Mouse (Mus musculus): ENCODE measurements around the gene Fchsd2. TPM values are rescaled to one million over a fixed set of nuclear protein-coding genes. Genes with fewer than 3 reads are reported as not detected.

Gene Fchsd2
- polyA plus RNA-seq, 1 experiment from 2014 or later, result 14.8 TPM

DNA sequence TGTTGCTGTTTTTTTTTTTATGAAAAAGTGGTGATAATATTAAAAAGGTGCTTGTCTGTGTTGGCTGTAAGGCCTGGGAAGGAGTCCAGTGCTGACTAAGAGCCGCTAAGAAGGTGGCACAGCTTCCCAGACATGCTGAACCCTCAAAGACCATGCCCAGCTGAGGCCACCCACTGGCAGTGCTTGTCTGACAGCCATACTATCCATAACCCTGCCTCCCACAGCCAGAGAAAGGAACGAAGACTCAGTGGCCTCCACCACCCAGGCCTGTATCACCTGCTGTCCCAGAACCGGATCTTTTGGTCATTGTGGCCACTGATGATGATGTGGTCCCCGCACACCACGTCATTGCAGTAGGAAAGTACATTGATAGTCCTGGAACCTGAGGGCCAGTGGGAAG lies 198.5 kb downstream of the Fchsd2 start:
- peaks cover 21% of the 10 kb centered on the region for H3K36me3 ChIP-seq
- ATAC-seq (replicated peaks; ENCODE audit: insufficient number of reproducible peaks, insufficient read depth, low FRiP score, low read depth), result no peak
- WGBS, result 88% methylated on average over 5 of the region's 5 CpGs

DNA sequence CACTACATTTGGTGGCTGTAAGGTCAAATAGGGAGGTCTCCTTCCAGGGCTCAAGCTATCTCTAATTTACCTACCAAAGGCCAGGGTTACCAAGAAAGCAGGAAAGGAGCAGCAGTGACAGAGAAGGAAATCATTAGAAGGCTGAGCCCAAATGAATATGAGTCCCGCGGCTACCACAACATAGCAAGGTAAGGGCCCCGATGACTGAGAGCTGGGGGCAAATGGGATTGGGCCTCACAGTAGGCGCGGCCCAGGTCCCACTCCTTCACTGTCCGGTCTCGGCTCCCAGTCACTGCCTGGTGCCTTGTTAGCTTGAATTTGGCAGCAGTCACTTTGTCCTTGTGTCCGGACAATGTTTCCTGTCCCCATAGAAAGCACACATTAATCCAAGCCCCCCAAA lies 199.0 kb downstream of the Fchsd2 start:
- 85% methylated on average over 8 of the region's 8 CpGs for WGBS
- Histone ChIP-seq H3K9me3 (replicated peaks) (no peaks in the 10 kb centered on the region), H3K4me2 (no peak overlapping the region), H3K36me3 (peaks cover 21% of the 10 kb centered on the region), H3K27me3 (no peaks in the 10 kb centered on the region), H3K4me3 (no peak overlapping the region), H3K9ac (no peak overlapping the region), H3K27ac (no peak overlapping the region), H3K4me1 (replicated peaks) (peaks cover 5% of the 10 kb centered on the region)
- no peak for ATAC-seq (replicated peaks; ENCODE audit: insufficient number of reproducible peaks, insufficient read depth, low FRiP score, low read depth)

More for the DNA sequence above, 198.5 kb downstream of the Fchsd2 start:
- H3K4me1 ChIP-seq (replicated peaks), result peaks cover 1% of the 10 kb centered on the region
- no peaks in the 10 kb centered on the region for H3K9me3 ChIP-seq (replicated peaks)
- H3K27me3 ChIP-seq, result no peaks in the 10 kb centered on the region
- no peak overlapping the region for H3K4me2 ChIP-seq
- no peak overlapping the region for H3K4me3 ChIP-seq
- no peak overlapping the region for H3K9ac ChIP-seq
- no peak overlapping the region for H3K27ac ChIP-seq

DNA sequence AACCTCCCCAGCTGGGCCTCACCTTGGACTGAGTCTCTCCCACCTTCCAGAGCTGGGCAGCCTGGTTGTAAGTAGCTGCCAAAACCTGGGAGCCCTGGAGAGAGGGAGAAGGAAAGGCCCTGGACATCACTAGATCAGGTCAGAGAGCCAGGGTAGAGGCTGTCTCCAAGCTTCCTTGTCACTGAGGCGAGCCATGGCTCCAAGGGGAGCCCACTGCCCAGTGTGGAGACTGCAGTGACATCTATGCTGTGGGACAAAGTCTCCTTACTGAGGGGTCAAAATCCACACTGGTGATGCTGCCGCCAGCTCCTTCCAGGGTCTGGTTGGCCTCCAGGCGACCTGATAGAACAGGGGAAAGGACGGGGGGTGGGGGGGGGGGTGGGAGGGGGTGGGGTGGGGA lies 199.4 kb downstream of the Fchsd2 start:
- H3K9ac ChIP-seq, result no peak overlapping the region
- 82% methylated on average over 4 of the region's 4 CpGs for WGBS
- no peak for ATAC-seq (replicated peaks; ENCODE audit: insufficient number of reproducible peaks, insufficient read depth, low FRiP score, low read depth)
- no peak overlapping the region for H3K27ac ChIP-seq
- H3K36me3 ChIP-seq, result peaks cover 21% of the 10 kb centered on the region
- H3K4me2 ChIP-seq, result no peak overlapping the region
- no peak overlapping the region for H3K4me3 ChIP-seq
- H3K4me1 ChIP-seq (replicated peaks), result peaks cover 9% of the 10 kb centered on the region
- H3K9me3 ChIP-seq (replicated peaks), result no peaks in the 10 kb centered on the region
- no peaks in the 10 kb centered on the region for H3K27me3 ChIP-seq

DNA sequence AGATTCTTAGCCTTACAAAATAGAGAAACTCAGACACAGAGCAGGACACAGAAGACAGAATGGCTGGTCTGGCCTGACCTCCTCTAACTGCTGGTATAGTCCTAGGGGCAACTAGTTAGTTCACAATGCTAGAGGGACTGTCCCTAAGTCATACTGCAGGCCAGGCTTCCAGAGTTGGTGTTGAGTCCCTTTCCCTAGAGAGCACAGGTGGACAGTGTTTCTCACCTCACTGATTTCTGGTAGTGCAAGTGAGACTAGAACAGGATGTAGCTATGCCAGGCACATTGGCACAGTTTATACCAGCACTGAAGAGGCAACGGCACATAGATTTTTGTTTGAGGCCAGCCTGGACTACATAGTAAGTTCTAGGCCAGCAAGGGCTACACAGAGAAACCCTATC lies 200.0 kb downstream of the Fchsd2 start:
- Histone ChIP-seq H3K9ac (no peak overlapping the region), H3K27me3 (0 out of 2 replicates have a peak, but pooled peaks cover under 1% of the 10 kb centered on the region), H3K4me1 (replicated peaks) (peaks cover 11% of the 10 kb centered on the region), H3K4me2 (no peak overlapping the region), H3K36me3 (peaks cover 17% of the 10 kb centered on the region), H3K4me3 (no peak overlapping the region), H3K27ac (no peak overlapping the region), H3K9me3 (replicated peaks) (no peaks in the 10 kb centered on the region)
- no peak for ATAC-seq (replicated peaks; ENCODE audit: insufficient number of reproducible peaks, insufficient read depth, low FRiP score, low read depth)
- 94% methylated on average over 1 of the region's 1 CpGs for WGBS

DNA sequence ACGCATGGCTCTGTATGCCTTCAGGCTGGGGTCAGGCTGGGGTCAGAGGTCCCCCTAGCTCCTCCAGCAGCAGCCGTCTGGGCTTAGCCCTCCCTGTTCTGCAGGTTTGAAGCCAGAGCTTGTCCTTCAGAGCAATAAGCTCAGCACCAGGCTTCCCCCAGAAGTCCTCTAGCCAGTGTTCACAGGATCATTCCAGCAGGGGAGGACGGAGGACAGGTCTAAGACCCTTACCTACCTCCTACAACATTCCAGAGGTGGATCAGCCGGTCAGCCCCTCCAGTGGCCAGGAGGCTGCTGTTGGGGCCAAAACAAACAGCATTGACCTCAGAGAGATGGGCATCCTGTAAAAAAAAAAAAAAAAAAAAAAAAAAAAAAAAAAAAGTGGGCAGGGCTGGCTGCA lies 200.5 kb downstream of the Fchsd2 start:
- WGBS, result 66% methylated on average over 4 of the region's 4 CpGs
- 0 out of 2 replicates have a peak, but pooled peaks cover 3% of the 10 kb centered on the region for H3K27me3 ChIP-seq
- ATAC-seq (replicated peaks; ENCODE audit: insufficient number of reproducible peaks, insufficient read depth, low FRiP score, low read depth), result no peak
- peaks cover 11% of the 10 kb centered on the region for H3K4me1 ChIP-seq (replicated peaks)
- H3K9ac ChIP-seq, result no peak overlapping the region
- no peak overlapping the region for H3K4me3 ChIP-seq
- no peaks in the 10 kb centered on the region for H3K9me3 ChIP-seq (replicated peaks)
- peaks cover 17% of the 10 kb centered on the region for H3K36me3 ChIP-seq
- no peak overlapping the region for H3K27ac ChIP-seq
- H3K4me2 ChIP-seq, result no peak overlapping the region

DNA sequence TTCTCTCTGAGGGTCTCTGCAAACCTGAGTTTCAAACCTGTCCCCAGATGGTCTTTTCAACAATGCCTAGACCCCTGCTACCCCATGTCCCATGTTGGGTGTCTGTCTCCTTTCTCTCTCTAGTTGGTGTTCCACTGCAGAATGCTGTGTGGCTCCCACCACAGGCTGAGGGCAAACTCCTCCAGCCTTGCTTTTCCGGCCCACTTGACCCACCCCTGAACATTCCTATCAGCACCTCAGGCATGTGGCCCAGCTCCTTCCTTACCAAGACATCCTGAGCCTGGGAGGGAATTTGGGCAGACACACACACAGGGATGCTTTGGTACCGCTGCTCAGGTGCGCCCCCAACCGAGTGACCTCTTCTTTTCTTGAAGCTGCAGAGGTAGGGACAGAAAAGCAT lies 200.9 kb downstream of the Fchsd2 start:
- Histone ChIP-seq H3K27ac (no peak overlapping the region), H3K4me2 (no peak overlapping the region), H3K27me3 (0 out of 2 replicates have a peak, but pooled peaks cover 3% of the 10 kb centered on the region), H3K9ac (no peak overlapping the region), H3K9me3 (replicated peaks) (no peaks in the 10 kb centered on the region), H3K4me1 (replicated peaks) (peaks cover 11% of the 10 kb centered on the region), H3K36me3 (peaks cover 17% of the 10 kb centered on the region), H3K4me3 (no peak overlapping the region)
- 56% methylated on average over 4 of the region's 4 CpGs for WGBS
- no peak for ATAC-seq (replicated peaks; ENCODE audit: insufficient number of reproducible peaks, insufficient read depth, low FRiP score, low read depth)

DNA sequence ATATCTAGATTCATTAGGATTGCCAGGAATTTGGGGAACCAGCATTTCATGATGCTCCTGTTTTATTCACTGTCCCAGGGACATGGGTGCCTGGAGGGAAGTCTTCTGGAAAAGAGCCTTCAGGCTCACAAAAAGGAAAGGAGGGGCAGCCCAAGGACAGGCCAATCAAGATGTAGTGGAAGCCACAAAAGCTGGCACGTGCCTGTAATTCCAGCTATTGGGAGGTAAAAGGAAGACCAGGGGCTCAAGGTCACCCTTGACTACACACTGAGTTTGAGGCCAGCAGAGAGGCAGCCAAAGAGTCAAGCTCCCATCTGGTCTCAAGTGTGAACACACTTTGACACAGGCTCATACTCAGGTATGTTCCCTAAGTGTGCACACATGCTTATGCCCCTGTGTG lies 202.8 kb downstream of the Fchsd2 start:
- no peak for ATAC-seq (replicated peaks; ENCODE audit: insufficient number of reproducible peaks, insufficient read depth, low FRiP score, low read depth)
- Histone ChIP-seq H3K27me3 (0 out of 2 replicates have a peak, but pooled peaks cover 6% of the 10 kb centered on the region), H3K9ac (no peak overlapping the region), H3K36me3 (peaks cover 10% of the 10 kb centered on the region), H3K4me1 (replicated peaks) (peaks cover 19% of the 10 kb centered on the region), H3K9me3 (replicated peaks) (no peaks in the 10 kb centered on the region), H3K27ac (no peak overlapping the region), H3K4me3 (no peak overlapping the region), H3K4me2 (no peak overlapping the region)
- 56% methylated on average over 1 of the region's 1 CpGs for WGBS

DNA sequence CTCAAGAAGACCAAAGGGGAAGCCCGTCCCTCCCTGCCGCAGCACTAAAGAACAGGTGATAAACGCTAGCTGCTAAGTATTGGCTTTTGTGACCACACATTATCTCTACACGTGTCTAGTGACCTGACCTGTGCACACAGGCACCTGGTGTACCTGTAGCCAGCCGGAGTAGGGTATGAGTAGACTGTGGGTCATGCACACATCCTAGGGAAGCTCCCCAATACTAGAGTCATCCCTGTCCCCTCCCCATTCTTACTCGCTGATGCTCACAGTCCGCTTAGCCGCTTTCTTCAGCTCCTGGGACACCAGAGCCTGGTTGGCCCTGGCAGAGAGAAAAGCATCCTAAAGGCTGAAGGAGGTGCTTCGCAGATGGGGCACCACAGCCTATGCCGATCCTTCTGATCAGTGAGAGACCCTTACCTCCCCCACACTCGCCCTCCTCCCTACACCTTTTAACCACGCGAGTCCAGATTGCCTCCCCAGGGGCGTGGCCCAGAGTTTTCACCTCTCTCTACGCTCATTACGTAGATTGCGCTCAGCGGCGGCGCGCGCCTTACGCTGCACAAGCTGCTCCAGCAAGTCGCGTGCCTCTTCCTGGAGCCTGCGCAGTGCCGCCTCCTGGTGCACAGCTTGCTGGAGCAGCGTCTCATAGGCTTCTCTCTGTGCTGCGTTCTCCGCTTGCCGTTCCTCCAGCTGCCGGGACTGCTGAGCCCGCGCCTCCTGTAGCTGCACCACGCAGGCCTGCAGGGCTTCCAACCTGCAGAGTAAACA lies 203.8 kb downstream of the Fchsd2 start:
- ATAC-seq (replicated peaks; ENCODE audit: insufficient number of reproducible peaks, insufficient read depth, low FRiP score, low read depth), result peak; percentile 76
- H3K4me1 ChIP-seq (replicated peaks), result peaks cover 29% of the 10 kb centered on the region
- H3K27me3 ChIP-seq, result 0 out of 2 replicates have a peak, but pooled peaks cover 6% of the 10 kb centered on the region
- peaks cover 7% of the 10 kb centered on the region; the same call in 1 of the 2 replicates for H3K36me3 ChIP-seq
- H3K4me3 ChIP-seq, result peak overlapping the region; percentile 35
- peak overlapping the region; percentile 66 for H3K4me2 ChIP-seq
- peak overlapping the region; percentile 42 for H3K9ac ChIP-seq
- WGBS, result 12% methylated on average over 35 of the region's 35 CpGs
- H3K27ac ChIP-seq, result no peak overlapping the region
- no peaks in the 10 kb centered on the region for H3K9me3 ChIP-seq (replicated peaks)

DNA sequence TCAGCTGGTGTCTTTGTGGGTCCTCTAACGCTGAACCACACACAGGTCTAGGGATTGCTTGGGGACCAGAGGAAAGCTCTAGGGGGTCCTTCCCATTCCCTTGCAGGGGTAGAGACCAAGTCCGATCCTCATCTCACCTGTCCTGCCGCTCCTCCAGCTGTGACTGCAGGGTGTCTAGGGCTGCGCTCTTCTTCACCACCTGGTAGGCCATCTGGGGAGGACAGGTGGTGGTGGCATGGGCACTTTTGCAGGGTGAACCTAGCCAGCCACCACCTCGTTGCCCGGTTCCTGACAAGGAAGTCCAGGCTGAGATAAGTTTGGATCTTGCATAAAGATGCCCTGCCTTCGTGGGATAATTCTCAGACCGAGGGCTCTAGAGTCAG lies 204.4 kb downstream of the Fchsd2 start:
- 41% methylated on average over 8 of the region's 8 CpGs for WGBS
- H3K9ac ChIP-seq, result peak overlapping the region; percentile 42
- H3K27me3 ChIP-seq, result 0 out of 2 replicates have a peak, but pooled peaks cover 6% of the 10 kb centered on the region
- peak overlapping the region; percentile 66 for H3K4me2 ChIP-seq
- H3K4me3 ChIP-seq, result peak overlapping the region; percentile 35
- peaks cover 7% of the 10 kb centered on the region; the same call in 1 of the 2 replicates for H3K36me3 ChIP-seq
- H3K27ac ChIP-seq, result no peak overlapping the region
- ATAC-seq (replicated peaks; ENCODE audit: insufficient number of reproducible peaks, insufficient read depth, low FRiP score, low read depth), result no peak
- peaks cover 31% of the 10 kb centered on the region for H3K4me1 ChIP-seq (replicated peaks)
- H3K9me3 ChIP-seq (replicated peaks), result no peaks in the 10 kb centered on the region

DNA sequence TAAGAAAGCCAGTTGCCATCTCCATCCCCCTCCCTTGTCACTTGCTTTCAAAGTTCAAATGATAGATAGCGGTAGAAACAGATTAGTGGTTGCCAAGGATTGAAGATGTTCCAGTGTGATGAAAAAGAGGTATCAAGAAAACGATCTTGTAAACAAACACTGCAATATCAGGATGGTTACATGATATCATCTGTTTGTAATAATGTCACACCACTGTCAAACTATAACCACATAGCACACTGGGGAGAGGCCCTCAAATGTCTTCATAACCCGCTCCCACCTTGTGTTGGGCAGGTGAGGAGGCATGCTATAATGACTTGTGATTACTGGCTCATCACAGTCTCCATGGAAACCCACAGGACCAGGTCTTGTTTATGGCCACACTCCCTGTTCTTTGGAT lies 205.7 kb downstream of the Fchsd2 start:
- no peaks in the 10 kb centered on the region for H3K9me3 ChIP-seq (replicated peaks)
- no peak overlapping the region for H3K4me2 ChIP-seq
- H3K4me3 ChIP-seq, result no peak overlapping the region
- WGBS, result 86% methylated on average over 3 of the region's 3 CpGs
- peaks cover 37% of the 10 kb centered on the region for H3K4me1 ChIP-seq (replicated peaks)
- H3K27me3 ChIP-seq, result 0 out of 2 replicates have a peak, but pooled peaks cover 6% of the 10 kb centered on the region
- H3K27ac ChIP-seq, result no peak overlapping the region
- no peak for ATAC-seq (replicated peaks; ENCODE audit: insufficient number of reproducible peaks, insufficient read depth, low FRiP score, low read depth)
- peaks cover 4% of the 10 kb centered on the region; the same call in 1 of the 2 replicates for H3K36me3 ChIP-seq
- no peak overlapping the region for H3K9ac ChIP-seq

DNA sequence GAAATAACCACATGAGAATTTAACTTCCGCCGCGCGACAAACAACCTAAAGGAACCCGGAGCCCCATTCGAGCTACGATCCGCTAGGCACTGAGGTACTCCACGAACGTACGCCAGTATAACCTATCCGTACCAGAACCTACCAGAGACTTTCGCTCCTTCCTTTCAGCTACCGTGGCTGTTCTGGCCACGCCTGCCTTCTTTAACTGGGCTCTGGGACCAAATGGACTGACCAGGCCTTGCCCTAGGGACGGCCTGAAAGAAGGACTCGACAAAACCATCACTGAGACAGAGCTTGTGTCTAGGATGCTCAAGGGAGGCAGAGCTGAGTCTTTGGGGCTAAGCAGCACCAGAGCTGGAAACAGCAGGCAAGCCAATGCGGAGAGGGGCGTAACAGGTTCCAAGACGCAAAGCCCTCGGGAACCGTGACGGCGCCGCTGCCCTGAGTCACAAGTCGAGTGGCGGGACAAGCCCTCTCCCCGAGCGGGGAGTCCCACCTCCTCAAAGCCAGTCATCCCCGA lies 208.8 kb downstream of the Fchsd2 start:
- Histone ChIP-seq H3K4me3 (peak overlapping the region; percentile 81), H3K36me3 (no peaks in the 10 kb centered on the region), H3K9ac (peak overlapping the region; percentile 87), H3K27ac (peak overlapping the region; percentile 90), H3K27me3 (0 out of 2 replicates have a peak, but pooled peaks cover 6% of the 10 kb centered on the region), H3K9me3 (replicated peaks) (no peaks in the 10 kb centered on the region), H3K4me1 (replicated peaks) (peaks cover 34% of the 10 kb centered on the region), H3K4me2 (peak overlapping the region; percentile 92)
- WGBS, result under 1% methylated on average over 30 of the region's 30 CpGs
- ATAC-seq (replicated peaks; ENCODE audit: insufficient number of reproducible peaks, insufficient read depth, low FRiP score, low read depth), result peak; percentile 0

All from heart, embryonic 15.5 days (tissue).